Mouse (Mus musculus) lung, embryonic 14.5 days (tissue): ENCODE measurements around the gene Glul. TPM values are rescaled to one million over a fixed set of nuclear protein-coding genes. Genes with fewer than 3 reads are reported as not detected.

Source experiments
- ATAC-seq: fragments of 200-750 bp; cut with Nextera tagmentation; 2 replicates; pipeline ENCODE4 v1.8.0; 2017; ENCODE audit warnings: mild to moderate bottlenecking, moderate TSS enrichment, moderate library complexity; ENCODE audit not compliant: insufficient read depth
- DNase-seq: peaks from one replicate; pipeline ENCODE4 v3.0.0-alpha.2; 2015
- H3K27ac ChIP-seq: fragments of 300-500 bp; sonication (generic); 2 replicates; pipeline ENCODE4 v1.5.1; 2014; ENCODE audit warnings: low read depth, mild to moderate bottlenecking, moderate library complexity
- H3K27me3 ChIP-seq: fragments of 300-500 bp; sonication (generic); 2 replicates; pipeline ENCODE4 v1.6.1; 2014; ENCODE audit warnings: low read length, control low read depth; ENCODE audit not compliant: insufficient read depth
- H3K36me3 ChIP-seq: fragments of 300-500 bp; sonication (generic); 2 replicates; pipeline ENCODE4 v1.6.1; 2014; ENCODE audit warnings: control low read depth; ENCODE audit not compliant: insufficient read depth
- H3K4me1 ChIP-seq: fragments of 300-500 bp; sonication (generic); 2 replicates; pipeline ENCODE4 v1.6.1; 2014; ENCODE audit warnings: antibody characterized with exemption, control low read depth; ENCODE audit not compliant: insufficient read depth
- H3K4me2 ChIP-seq: fragments of 300-500 bp; sonication (generic); 2 replicates; pipeline ENCODE4 v1.6.1; 2014; ENCODE audit warnings: mild to moderate bottlenecking
- H3K4me3 ChIP-seq: fragments of 300-500 bp; sonication (generic); 2 replicates; pipeline ENCODE4 v1.5.1; 2014; ENCODE audit warnings: low read depth, low read length
- H3K9ac ChIP-seq: fragments of 300-500 bp; sonication (generic); 2 replicates; pipeline ENCODE4 v1.6.1; 2014
- H3K9me3 ChIP-seq: fragments of 300-500 bp; sonication (generic); 2 replicates; pipeline ENCODE4 v1.6.1; 2016; ENCODE audit warnings: low read depth, low read length, control low read depth
- CTCF ChIP-seq: IDR thresholded peaks from 2 replicates; pipeline ENCODE4 v1.5.1; 2016; ENCODE audit warnings: antibody characterized with exemption, low read depth
- WGBS: fragments of 180-500 bp; shearing (Covaris S2); extraction: QIAGEN DNeasy Blood & Tissue Kit; methylation state at CpG from one replicate; pipeline ENCODE4 v1.1.7; 2014; 5-methylcytosine and 5-hydroxymethylcytosine counted together
- microRNA-seq: library from miRNA; unstranded; fragments of <30 nt; microRNA quantifications from one replicate; pipeline ENCODE4, GENCODE M21; 2016; ENCODE audit warnings: borderline number of aligned reads
- polyA plus RNA-seq: library from polyadenylated mRNA; unstranded; fragments of >200 nt; fragmentation: Nextera tagmentation; extraction: Ambion mirVana; gene quantifications from 2 replicates; pipeline ENCODE4 v1.2.1, GENCODE M21; 2014

The Glul gene
- polyA plus RNA-seq, 1 experiment from 2014 or later = 90.6 TPM

DNA sequence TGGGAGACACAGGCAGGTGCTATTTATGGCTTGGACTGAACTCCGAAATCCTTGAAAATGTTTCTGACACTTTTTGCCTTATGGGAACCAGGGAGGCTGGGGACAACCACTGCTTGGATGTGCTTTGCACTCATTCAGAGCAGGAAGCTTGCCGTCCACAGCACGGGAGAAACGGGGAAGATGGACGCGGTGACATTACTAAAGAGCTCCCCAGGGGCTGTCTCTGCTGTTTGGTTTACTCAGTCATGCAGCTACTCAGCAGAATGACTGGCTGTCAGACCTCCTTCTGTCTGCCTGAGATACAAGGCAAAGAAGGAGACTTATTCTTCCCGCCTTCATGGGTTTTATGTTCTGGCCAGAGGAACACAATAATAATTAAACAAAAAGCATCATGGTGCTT is 47.2 kb downstream of the Glul start:
- no peak for DNase-seq
- Histone ChIP-seq H3K27me3 (no peaks in the 10 kb centered on the region), H3K4me1 (no peaks in the 10 kb centered on the region), H3K9me3 (no peaks in the 10 kb centered on the region), H3K4me2 (no peak overlapping the region), H3K27ac (no peak overlapping the region), H3K4me3 (no peak overlapping the region), H3K36me3 (no peaks in the 10 kb centered on the region), H3K9ac (no peak overlapping the region)
- no peak for ATAC-seq
- WGBS = 43% methylated on average over 7 of the region's 7 CpGs
- no peak for TF ChIP-seq CTCF

DNA sequence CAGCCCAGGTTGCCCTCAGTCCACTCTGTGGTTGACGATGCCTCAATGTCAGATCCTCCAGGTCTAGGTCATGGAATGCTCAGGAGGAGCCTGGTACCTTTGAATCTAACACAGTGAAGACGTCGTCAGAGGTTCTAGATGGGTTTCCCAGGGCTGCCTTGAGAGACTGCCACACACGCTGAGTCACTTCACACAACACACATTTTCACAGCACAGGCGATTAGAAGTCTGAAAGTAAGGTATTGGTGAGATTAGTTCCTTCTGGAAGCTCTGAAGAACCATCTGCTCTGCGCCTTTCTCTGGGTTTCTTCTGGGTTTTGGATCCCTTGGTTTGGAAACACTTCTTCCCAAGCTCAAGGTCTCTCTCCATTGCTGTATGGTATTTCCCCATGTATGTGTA is 48.1 kb downstream of the Glul start:
- ATAC-seq = no peak
- 85% methylated on average over 6 of the region's 6 CpGs for WGBS

DNA sequence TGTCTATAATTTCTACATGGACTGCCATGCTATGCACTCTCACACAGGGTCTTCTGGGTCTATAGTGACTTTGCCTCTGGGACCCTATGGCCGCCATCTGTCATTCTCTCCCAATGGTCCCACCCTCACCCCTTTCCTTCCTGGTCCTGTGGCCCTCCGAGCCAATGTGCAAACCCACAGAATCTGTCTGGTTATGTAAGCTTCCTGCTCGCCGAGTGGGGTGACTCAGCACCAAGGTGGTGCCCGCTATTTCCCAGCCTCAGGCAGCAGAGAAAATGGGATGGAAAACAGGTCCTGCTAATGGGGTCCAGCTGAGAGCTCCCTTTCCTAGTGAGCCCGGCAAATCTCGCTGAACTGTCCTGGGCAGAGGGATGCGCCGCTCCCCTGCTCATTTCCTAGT is 53.5 kb downstream of the Glul start:
- no peak for ATAC-seq
- Histone ChIP-seq H3K4me2 (no peak overlapping the region), H3K4me1 (no peaks in the 10 kb centered on the region), H3K27me3 (no peaks in the 10 kb centered on the region), H3K9ac (no peak overlapping the region), H3K27ac (no peak overlapping the region), H3K4me3 (no peak overlapping the region), H3K36me3 (no peaks in the 10 kb centered on the region), H3K9me3 (no peaks in the 10 kb centered on the region)
- WGBS = 80% methylated on average over 9 of the region's 9 CpGs
- DNase-seq = no peak
- no peak for TF ChIP-seq CTCF

More for the DNA sequence above, 48.1 kb downstream of the Glul start:
- DNase-seq = no peak
- no peak for TF ChIP-seq CTCF
- H3K4me3 ChIP-seq = no peak overlapping the region
- H3K9me3 ChIP-seq = no peaks in the 10 kb centered on the region
- H3K4me1 ChIP-seq = no peaks in the 10 kb centered on the region
- no peak overlapping the region for H3K4me2 ChIP-seq
- H3K9ac ChIP-seq = no peak overlapping the region
- no peak overlapping the region for H3K27ac ChIP-seq
- no peaks in the 10 kb centered on the region for H3K36me3 ChIP-seq
- H3K27me3 ChIP-seq = no peaks in the 10 kb centered on the region

DNA sequence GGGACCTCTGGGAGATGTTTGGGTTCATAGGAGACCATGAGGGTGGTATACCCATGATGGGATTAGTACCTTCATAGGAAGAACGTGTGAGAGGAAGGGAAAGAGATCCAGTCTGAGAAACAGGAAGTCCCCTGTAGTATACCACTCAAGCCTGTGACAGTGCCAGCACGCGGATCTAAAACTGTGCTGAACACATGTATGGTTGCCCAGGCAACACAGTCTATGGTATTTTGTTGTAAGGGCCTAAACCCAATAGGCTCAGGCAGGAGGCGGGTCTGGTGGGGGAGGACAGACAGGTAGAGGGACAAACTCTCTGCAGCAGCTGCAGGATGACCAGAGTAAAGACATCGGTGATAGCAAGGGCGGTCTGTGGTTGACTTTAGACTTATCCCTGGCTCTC is 54.1 kb downstream of the Glul start:
- WGBS = 79% methylated on average over 6 of the region's 6 CpGs

DNA sequence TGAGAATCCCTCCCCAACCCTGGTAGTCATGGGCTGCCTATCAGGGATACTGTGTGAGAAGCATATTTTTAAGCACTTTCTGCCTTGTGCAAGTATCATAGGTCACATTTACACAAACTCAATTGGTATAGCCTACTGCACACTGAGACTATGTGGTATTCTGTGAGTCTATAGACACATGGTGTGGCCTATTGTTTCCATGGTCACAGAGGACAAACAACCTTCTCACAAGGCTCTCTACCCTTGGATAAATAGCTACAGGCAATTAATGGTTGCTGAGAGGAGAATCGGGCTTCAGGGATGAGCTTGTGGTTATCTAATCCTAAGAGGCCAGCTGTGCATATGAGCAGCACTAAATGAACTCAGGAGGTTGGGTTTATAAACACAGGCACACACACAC is 58.1 kb downstream of the Glul start:
- no peak for DNase-seq
- Histone ChIP-seq H3K4me2 (no peak overlapping the region), H3K27ac (no peak overlapping the region), H3K4me1 (no peaks in the 10 kb centered on the region), H3K27me3 (no peaks in the 10 kb centered on the region), H3K9ac (no peak overlapping the region), H3K4me3 (no peak overlapping the region), H3K36me3 (no peaks in the 10 kb centered on the region), H3K9me3 (no peaks in the 10 kb centered on the region)
- TF ChIP-seq CTCF = no peak
- ATAC-seq = no peak
- 43% methylated on average over 1 of the region's 1 CpGs for WGBS

More for the DNA sequence above, 54.1 kb downstream of the Glul start:
- ATAC-seq (no peak), DNase-seq (no peak)
- Histone ChIP-seq H3K9ac (no peak overlapping the region), H3K4me2 (no peak overlapping the region), H3K4me1 (no peaks in the 10 kb centered on the region), H3K27me3 (no peaks in the 10 kb centered on the region), H3K27ac (no peak overlapping the region), H3K9me3 (no peaks in the 10 kb centered on the region), H3K36me3 (no peaks in the 10 kb centered on the region), H3K4me3 (no peak overlapping the region)
- TF ChIP-seq CTCF = no peak

Small RNAs within 50 kb of the gene (microRNA-seq; reads per million reads assigned to microRNA genes)
- gene Mir8114 = 15.4 reads per million, percentile 28 among the genes with 10 or more reads in this experiment

Other genes with a start within 250 kb of the Glul start
- gene Rgs8, start 246.9 kb upstream of the Glul start, polyA plus RNA-seq = 0.14 and 0.20 TPM in 2 replicates
- gene Rgs16, start 159.6 kb upstream of the Glul start, polyA plus RNA-seq = 0.34 and 0.54 TPM in 2 replicates
- 6.8 and 7.7 TPM in 2 replicates for gene Rnasel, start 150.5 kb upstream of the Glul start, polyA plus RNA-seq
- not detected in 2 replicates for gene Rgsl1, start 55.8 kb upstream of the Glul start, polyA plus RNA-seq
- gene Teddm1b, start 25.6 kb upstream of the Glul start, polyA plus RNA-seq = 0.26 and 0.34 TPM in 2 replicates
- gene Teddm1a, start 8.2 kb upstream of the Glul start, polyA plus RNA-seq = not detected in 2 replicates
- 0.36 and 0.58 TPM in 2 replicates for gene Teddm2, start 284 bp downstream of the Glul start, polyA plus RNA-seq